Mouse (Mus musculus) limb, embryonic 15.5 days (tissue): ENCODE measurements around the gene Usp33. TPM values are rescaled to one million over a fixed set of nuclear protein-coding genes. Genes with fewer than 3 reads are reported as not detected.

ENCODE experiments used
- ATAC-seq: fragments of 200-750 bp; cut with Nextera tagmentation; 2 replicates; pipeline ENCODE4 v1.8.0; 2017; ENCODE audit warnings: low read depth, moderate TSS enrichment; ENCODE audit not compliant: insufficient number of reproducible peaks, low FRiP score, low TSS enrichment
- H3K27ac ChIP-seq: fragments of 300-500 bp; sonication (generic); 2 replicates; pipeline ENCODE4 v1.5.1; 2015; ENCODE audit warnings: moderate library complexity, mild to moderate bottlenecking, inconsistent platforms
- H3K27me3 ChIP-seq: fragments of 300-500 bp; sonication (generic); 2 replicates; pipeline ENCODE4 v1.6.1; 2015; ENCODE audit warnings: inconsistent platforms
- H3K36me3 ChIP-seq: fragments of 300-500 bp; sonication (generic); 2 replicates; pipeline ENCODE4 v1.6.1; 2015; ENCODE audit warnings: inconsistent platforms
- H3K4me1 ChIP-seq: fragments of 300-500 bp; sonication (generic); 2 replicates; pipeline ENCODE4 v1.6.1; 2015; ENCODE audit warnings: inconsistent platforms
- H3K4me2 ChIP-seq: fragments of 300-500 bp; sonication (generic); 2 replicates; pipeline ENCODE4 v1.6.1; 2015; ENCODE audit warnings: mild to moderate bottlenecking, inconsistent platforms
- H3K4me3 ChIP-seq: fragments of 300-500 bp; sonication (generic); 2 replicates; pipeline ENCODE4 v1.5.1; 2015; ENCODE audit warnings: mild to moderate bottlenecking, inconsistent platforms
- H3K9ac ChIP-seq: fragments of 300-500 bp; sonication (generic); 2 replicates; pipeline ENCODE4 v1.6.1; 2015; ENCODE audit warnings: inconsistent platforms
- H3K9me3 ChIP-seq: fragments of 300-500 bp; sonication (generic); 2 replicates; pipeline ENCODE4 v1.6.1; 2016; ENCODE audit warnings: inconsistent platforms
- WGBS: fragments of 180-500 bp; shearing (Covaris S2); methylation state at CpG from one replicate; pipeline ENCODE4 v1.1.7; 2015; 5-methylcytosine and 5-hydroxymethylcytosine counted together
- polyA plus RNA-seq: library from polyadenylated mRNA; unstranded; fragments of >200 nt; fragmentation: Nextera tagmentation; extraction: Ambion mirVana; gene quantifications from 2 replicates; pipeline ENCODE4 v1.2.1, GENCODE M21; 2015

Usp33 gene
- polyA plus RNA-seq, 1 experiment from 2014 or later: 45.2 TPM

DNA sequence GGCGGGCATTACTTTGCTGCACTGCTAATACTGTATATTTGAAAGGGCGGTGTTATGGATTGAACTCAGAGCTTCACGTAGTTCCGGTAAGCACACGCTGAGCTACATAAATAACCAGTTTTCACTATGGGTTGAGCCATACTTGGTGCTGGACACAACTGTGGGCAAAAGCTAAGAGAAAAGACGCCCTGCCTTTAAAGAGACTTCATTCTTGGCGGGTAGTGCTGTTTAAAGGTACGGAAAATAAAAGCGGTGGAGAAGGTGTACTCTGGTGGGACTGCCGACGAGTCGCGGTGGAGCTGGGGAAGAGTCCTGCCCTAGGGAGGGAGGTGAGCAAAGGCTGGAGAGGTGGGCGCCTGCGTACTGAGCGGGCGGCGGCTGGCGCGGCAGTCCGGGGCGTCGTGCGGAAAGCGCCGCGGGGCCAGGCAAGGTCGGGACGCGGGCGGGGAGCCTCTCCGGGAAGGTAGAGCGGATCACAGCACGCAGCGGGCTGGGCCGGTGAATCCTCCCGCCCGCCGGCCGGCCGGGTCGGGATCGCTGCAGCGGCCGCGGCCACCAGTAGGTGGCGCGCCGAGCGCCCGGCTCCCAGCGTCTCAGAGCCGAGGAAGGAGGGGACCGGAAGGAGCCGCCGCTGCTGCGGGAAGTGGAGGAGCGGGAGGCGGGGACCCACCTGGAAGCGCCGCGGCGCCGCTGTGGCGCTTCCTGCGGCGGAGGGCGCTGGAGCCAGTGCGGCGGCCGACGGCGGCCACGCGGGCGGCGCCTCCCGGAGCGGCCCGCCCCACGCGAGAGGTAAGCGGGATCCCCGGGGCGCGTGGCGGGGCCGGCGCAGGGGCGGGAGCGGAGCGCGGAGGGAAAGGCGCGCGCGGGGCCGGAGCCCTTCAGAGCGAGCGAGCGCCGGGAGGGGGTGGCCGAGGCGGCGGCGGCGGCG, 49.3 kb downstream of the Usp33 start, which contains the start of gene Zzz3:
Zzz3 (plus strand) TSS at position 124 of the 928 bp plus-strand sequence.
- WGBS: under 1% methylated on average over 80 of the region's 108 CpGs
- peaks cover 21% of the 10 kb centered on the region for H3K4me1 ChIP-seq
- H3K4me2 ChIP-seq: peak within 1 kb of the TSS; percentile 60
- ATAC-seq: peak; percentile 92
- no peaks in the 10 kb centered on the region for H3K27me3 ChIP-seq
- H3K9ac ChIP-seq: peak within 1 kb of the TSS; percentile 91
- H3K36me3 ChIP-seq: peaks cover 11% of the 10 kb centered on the region; the same call in 1 of the 2 replicates
- no peaks in the 10 kb centered on the region for H3K9me3 ChIP-seq
- H3K4me3 ChIP-seq: peak within 1 kb of the TSS; percentile 79
- H3K27ac ChIP-seq: peak within 1 kb of the TSS; percentile 100

- Histone ChIP-seq H3K27ac (peak overlapping the region; percentile 100), H3K27me3 (no peaks in the 10 kb centered on the region), H3K36me3 (peaks cover 7% of the 10 kb centered on the region; the same call in 1 of the 2 replicates), H3K9me3 (no peaks in the 10 kb centered on the region), H3K4me1 (peaks cover 21% of the 10 kb centered on the region), H3K4me3 (peak overlapping the region; percentile 79), H3K9ac (peak overlapping the region; percentile 91), H3K4me2 (peak overlapping the region; percentile 53)
- peak; percentile 87 for ATAC-seq
- under 1% methylated on average over 72 of the region's 102 CpGs for WGBS
These were observed 50.2 kb downstream of the Usp33 start for GRCm38 (mm10) chr3:152396278-152396987.

DNA sequence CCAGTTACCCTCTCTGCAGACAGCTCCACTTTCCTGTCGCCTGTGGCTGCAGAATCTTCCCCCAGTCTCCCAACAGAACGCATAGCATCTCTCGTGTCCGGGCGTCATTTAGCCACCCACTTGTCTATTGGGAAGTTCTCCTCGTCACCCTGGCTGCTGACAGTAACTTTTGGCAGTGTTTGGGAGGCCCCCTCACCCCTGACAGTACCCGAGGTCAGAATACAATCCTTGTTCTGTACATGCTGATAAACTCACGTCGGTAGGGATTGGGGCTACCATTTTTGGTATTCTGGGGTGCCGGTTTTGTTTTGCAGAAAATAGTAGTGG, 50.7 kb downstream of the Usp33 start:
- Histone ChIP-seq H3K36me3 (peaks cover 3% of the 10 kb centered on the region; the same call in 1 of the 2 replicates), H3K4me2 (peak overlapping the region; percentile 53), H3K4me3 (peak overlapping the region; percentile 79), H3K27me3 (no peaks in the 10 kb centered on the region), H3K4me1 (peaks cover 21% of the 10 kb centered on the region), H3K9me3 (no peaks in the 10 kb centered on the region), H3K9ac (peak overlapping the region; percentile 91), H3K27ac (peak overlapping the region; percentile 100)
- under 1% methylated on average over 10 of the region's 10 CpGs for WGBS
- no peak for ATAC-seq

GRCm38 (mm10) chr3:152397335-152397940, 51.2 kb downstream of the Usp33 start:
- peak overlapping the region; percentile 53 for H3K4me2 ChIP-seq
- H3K27me3 ChIP-seq: no peaks in the 10 kb centered on the region
- no peaks in the 10 kb centered on the region for H3K9me3 ChIP-seq
- peak overlapping the region; percentile 79 for H3K4me3 ChIP-seq
- no peak for ATAC-seq
- no peaks in the 10 kb centered on the region; the same call in 1 of the 2 replicates for H3K36me3 ChIP-seq
- peak overlapping the region; percentile 100 for H3K27ac ChIP-seq
- WGBS: 58% methylated on average over 9 of the region's 9 CpGs
- peaks cover 21% of the 10 kb centered on the region for H3K4me1 ChIP-seq
- H3K9ac ChIP-seq: peak overlapping the region; percentile 91; the same call in 1 of the 2 replicates

DNA sequence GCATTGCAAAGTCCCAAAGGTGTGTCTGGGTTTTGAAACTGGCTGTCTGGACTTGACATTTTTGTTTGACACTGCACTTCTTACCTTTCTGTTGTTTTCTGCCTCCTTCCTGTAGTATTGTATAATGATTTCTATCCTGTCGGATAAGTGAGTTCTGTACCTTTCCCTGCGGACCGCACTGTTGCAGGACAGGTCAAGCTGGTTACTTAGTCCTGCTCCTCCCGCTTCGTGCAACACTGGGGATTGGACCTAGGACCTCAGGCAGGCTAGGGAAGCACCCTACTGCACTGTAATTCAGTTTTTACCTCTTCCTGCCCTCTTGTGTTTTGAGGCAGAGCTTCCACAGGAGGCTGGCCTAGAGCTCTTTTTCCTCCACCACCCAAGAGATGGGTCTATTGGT, 54.2 kb downstream of the Usp33 start:
- Histone ChIP-seq H3K27me3 (no peaks in the 10 kb centered on the region), H3K9me3 (no peaks in the 10 kb centered on the region), H3K9ac (no peak overlapping the region), H3K4me2 (no peak overlapping the region), H3K36me3 (no peaks in the 10 kb centered on the region), H3K4me3 (no peak overlapping the region), H3K4me1 (peaks cover 17% of the 10 kb centered on the region), H3K27ac (no peak overlapping the region; the same call in 1 of the 2 replicates)
- ATAC-seq: no peak
- WGBS: 73% methylated on average over 5 of the region's 5 CpGs

DNA sequence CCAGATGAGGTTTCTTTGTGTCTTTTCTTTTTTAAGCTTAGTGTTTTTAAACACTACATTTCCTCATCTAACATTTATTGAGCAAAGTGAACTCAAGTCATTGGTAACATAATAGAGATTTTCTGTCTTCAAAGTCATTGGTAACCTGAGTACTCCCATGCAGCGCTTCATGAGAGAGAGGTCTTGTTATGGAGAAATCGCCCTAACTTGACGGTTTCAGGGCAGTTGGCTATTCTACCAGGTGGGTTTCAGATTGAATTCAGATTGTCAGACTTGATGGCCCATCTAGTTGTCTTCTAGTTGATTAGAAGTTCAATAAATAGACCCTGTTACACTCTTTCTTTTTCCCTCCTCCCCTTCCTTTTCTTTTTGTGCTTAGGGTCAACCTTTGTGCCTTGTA, 54.6 kb downstream of the Usp33 start:
- Histone ChIP-seq H3K27ac (no peak overlapping the region), H3K9ac (no peak overlapping the region), H3K4me2 (no peak overlapping the region), H3K27me3 (no peaks in the 10 kb centered on the region), H3K36me3 (no peaks in the 10 kb centered on the region), H3K4me1 (peaks cover 18% of the 10 kb centered on the region), H3K9me3 (no peaks in the 10 kb centered on the region), H3K4me3 (no peak overlapping the region)
- 76% methylated on average over 3 of the region's 3 CpGs for WGBS
- no peak for ATAC-seq

DNA sequence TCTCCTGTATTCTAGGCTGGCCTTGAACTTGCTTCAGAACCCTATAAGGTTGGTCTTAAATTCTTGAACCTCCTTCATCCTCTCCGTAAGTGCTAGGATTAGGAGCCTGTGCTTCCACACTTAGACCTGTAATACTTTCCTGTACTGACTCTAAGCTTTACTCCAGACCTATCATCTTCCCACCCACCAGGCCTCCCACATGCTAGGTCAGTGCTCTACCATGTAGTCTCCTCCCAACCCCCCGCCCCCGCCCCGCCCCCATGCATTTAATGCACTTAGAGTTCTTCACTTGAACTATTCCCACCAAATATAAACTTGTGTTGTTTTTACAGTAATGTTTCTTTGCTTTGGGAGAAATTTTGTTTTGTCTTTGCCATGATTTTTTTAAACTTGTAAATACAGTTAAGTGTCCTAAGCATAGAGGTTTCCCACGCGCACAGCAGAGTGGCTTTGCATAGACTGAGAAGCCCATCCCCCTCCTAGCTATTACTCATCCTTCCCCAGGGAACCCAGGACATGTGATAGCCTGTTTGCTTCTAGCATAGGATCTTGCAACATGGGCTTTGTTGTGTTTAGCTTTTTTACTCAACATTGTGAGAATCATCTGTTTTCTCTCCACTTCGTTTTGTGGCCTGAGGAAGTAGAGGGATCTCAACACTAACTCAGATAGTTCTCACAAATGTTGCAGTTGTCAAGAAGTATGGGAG, 55.8 kb downstream of the Usp33 start:
- Histone ChIP-seq H3K27ac (peak overlapping the region; percentile 27; the same call in 1 of the 2 replicates), H3K27me3 (no peaks in the 10 kb centered on the region), H3K4me3 (no peak overlapping the region), H3K4me1 (peaks cover 18% of the 10 kb centered on the region), H3K9me3 (no peaks in the 10 kb centered on the region), H3K36me3 (no peaks in the 10 kb centered on the region), H3K4me2 (no peak overlapping the region), H3K9ac (no peak overlapping the region)
- ATAC-seq: no peak
- 72% methylated on average over 7 of the region's 7 CpGs for WGBS

DNA sequence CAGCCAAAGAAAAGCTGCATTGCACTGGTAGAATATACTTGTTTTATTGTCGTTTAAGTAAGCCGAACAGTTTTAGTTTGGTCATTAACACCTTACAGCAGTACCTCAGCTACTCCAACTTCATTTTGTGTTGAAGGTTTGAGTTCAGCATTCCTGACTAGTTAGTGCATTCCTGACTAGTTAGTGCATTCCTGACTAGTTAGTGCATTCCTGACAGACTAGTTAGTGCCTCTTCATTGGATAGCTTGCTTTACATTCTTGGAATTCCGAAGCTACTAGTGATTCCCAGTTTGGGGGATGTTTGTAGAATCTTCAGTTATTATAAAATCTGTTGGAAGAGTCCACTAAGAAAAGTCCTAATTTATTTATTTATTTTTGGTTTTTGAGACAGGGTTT, 56.4 kb downstream of the Usp33 start:
- Histone ChIP-seq H3K27me3 (no peaks in the 10 kb centered on the region), H3K9ac (no peak overlapping the region), H3K4me3 (no peak overlapping the region), H3K27ac (no peak overlapping the region), H3K36me3 (no peaks in the 10 kb centered on the region), H3K4me2 (no peak overlapping the region), H3K4me1 (peaks cover 14% of the 10 kb centered on the region), H3K9me3 (no peaks in the 10 kb centered on the region)
- ATAC-seq: no peak
- WGBS: 66% methylated on average over 3 of the region's 3 CpGs

- H3K9me3 ChIP-seq: no peaks in the 10 kb centered on the region
- no peak overlapping the region for H3K4me3 ChIP-seq
- WGBS: 69% methylated on average over 2 of the region's 2 CpGs
- no peaks in the 10 kb centered on the region for H3K36me3 ChIP-seq
- no peak for ATAC-seq
- no peak overlapping the region for H3K27ac ChIP-seq
- H3K9ac ChIP-seq: no peak overlapping the region
- H3K4me1 ChIP-seq: peaks cover 8% of the 10 kb centered on the region
- H3K4me2 ChIP-seq: no peak overlapping the region
- no peaks in the 10 kb centered on the region for H3K27me3 ChIP-seq
These were observed 57.5 kb downstream of the Usp33 start for GRCm38 (mm10) chr3:152403827-152404226.

GRCm38 (mm10) chr3:152405420-152405819, 59.1 kb downstream of the Usp33 start:
- no peaks in the 10 kb centered on the region for H3K9me3 ChIP-seq
- no peak overlapping the region for H3K9ac ChIP-seq
- H3K27me3 ChIP-seq: no peaks in the 10 kb centered on the region
- H3K4me3 ChIP-seq: no peak overlapping the region
- H3K4me1 ChIP-seq: peaks cover 5% of the 10 kb centered on the region
- H3K27ac ChIP-seq: no peak overlapping the region
- ATAC-seq: no peak
- H3K4me2 ChIP-seq: no peak overlapping the region
- 89% methylated on average over 7 of the region's 7 CpGs for WGBS
- no peaks in the 10 kb centered on the region for H3K36me3 ChIP-seq

DNA sequence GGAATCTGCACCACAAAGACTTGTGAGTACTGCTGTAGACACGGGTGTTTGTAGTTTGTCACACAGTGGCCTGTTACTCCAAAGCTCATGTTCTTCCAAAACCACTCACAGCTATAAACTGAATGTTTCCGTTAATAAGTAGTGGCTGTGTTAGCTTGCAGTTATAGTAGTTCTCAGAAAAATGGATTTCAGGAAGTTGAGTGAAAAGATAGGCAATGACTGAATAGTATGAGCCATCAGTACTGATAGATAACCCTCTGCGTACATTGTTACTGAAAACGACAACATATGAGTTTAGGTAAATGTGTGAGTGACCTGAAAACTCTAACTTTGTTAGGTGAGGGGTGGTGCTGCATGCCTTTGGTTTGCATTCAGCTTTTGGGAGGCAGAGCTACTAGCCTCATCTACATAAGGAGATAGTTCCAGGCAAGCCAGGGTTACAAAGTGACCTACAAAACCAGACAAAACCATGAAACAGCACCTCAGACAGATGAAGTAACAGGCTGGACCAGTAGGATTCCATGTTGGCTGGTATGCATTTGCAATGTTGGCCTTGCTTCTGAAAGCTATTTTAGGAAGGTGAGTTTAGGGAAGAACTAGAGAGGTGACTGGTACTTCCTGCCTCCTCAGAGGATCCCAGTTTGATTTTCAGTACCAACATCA, 59.8 kb downstream of the Usp33 start:
- no peaks in the 10 kb centered on the region for H3K36me3 ChIP-seq
- no peak overlapping the region for H3K4me3 ChIP-seq
- H3K4me2 ChIP-seq: no peak overlapping the region
- H3K27me3 ChIP-seq: no peaks in the 10 kb centered on the region
- ATAC-seq: no peak
- H3K4me1 ChIP-seq: peaks cover 7% of the 10 kb centered on the region
- 64% methylated on average over 4 of the region's 4 CpGs for WGBS
- no peak overlapping the region for H3K9ac ChIP-seq
- no peaks in the 10 kb centered on the region for H3K9me3 ChIP-seq
- H3K27ac ChIP-seq: no peak overlapping the region
